Mouse (Mus musculus) brain, adult 2 months (tissue): ENCODE data around the gene Cd9.
"Not testable (repeated sequence)": the region's sequence is repeated elsewhere in the genome, so short reads cannot be mapped to it uniquely, and the experiment has no call there.

Experiments
- DNase-seq: peaks from one replicate; pipeline ENCODE4 v3.0.0; 2011; ENCODE audit warnings: low read depth, low spot score

The Cd9 gene

DNA sequence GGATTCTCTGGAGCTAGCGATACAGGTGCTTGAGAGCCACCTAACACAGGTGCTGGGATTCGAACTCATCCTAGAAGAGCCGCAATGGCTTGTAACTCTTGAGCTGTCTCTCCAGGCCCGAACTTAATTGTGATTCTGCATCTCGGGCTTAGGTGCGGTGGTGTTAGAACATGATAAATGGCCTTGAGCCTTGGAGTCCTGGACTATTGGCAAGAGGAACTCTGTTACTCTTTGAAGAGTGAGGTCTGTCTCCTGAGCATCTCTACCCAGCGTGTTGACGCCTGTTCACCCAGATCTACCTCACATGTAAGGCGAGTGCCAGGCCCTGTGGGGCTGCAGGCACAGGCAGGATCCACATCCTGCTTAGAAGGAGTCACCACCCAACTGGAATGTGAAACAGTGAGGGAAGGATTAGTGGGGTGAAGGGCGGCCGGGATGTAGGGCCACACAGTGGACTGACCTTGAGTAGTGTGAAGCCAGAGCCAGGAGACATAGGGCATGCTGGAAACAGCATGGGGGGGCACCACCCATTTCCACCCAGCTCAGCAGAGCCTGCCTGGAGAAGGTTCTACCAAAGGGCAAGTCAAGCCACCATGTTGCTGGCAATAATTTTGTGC, 8.7 kb upstream of the Cd9 start:
- no peak for DNase-seq

DNA sequence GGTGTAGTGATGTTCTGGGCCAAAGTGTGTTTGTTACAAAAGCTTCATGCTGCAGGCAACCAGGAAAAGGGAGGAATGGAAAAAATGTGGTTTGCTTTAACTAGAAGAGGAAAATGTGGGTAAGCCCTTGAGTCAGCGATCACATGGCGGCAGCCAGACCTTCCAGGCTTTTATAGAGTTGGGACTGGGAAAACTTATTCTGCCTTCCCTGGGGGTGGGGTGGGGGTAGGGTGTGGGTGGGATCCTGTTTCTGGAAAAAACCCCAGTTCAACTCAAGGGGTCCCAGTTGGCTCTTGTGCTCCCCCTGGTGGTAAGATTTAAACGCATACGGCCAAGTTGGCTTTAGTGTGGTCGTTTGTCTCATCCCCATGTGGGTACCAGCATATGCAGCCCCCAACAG, 3.5 kb upstream of the Cd9 start:
- no peak for DNase-seq

DNA sequence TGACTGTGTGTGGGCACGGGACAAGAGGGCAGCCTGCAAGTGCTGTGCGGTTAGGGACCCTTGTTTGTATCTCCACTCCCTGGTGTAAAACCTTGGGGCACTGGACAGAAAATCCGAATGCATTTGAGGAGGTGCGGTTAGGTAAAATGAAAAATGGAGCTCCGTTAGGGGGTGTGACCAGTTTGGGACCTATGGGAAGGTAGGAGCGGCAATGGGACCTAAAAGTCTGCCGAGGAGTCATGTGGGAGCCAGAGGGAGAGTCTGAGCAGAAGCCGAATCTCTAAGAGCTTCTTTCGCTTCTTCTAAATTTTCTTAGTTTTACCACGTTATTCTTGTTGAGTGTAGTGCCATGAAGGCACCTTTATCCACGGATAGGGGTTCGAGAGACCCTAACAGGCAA, 1.8 kb upstream of the Cd9 start:
- no peak for DNase-seq

DNA sequence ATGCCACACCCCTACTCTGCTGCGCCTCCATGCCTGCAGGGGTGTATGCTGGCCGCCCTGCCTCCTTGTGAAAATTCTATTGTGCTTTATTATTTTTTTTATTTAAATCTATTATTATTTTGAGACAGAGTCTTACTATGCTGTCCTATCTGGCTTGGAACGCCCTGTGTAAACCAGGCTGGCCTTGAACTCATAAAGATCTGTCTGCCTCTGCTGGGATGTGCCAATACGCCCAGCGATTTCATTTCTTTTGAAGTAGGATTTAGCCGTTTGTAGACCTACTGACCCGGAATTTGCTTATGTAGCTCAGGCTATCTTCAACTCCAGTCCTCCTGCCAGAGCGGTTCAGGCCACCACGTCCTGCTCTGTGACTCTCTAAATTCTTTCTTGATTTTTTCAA, 770 bp upstream of the Cd9 start:
- DNase-seq: no peak

DNA sequence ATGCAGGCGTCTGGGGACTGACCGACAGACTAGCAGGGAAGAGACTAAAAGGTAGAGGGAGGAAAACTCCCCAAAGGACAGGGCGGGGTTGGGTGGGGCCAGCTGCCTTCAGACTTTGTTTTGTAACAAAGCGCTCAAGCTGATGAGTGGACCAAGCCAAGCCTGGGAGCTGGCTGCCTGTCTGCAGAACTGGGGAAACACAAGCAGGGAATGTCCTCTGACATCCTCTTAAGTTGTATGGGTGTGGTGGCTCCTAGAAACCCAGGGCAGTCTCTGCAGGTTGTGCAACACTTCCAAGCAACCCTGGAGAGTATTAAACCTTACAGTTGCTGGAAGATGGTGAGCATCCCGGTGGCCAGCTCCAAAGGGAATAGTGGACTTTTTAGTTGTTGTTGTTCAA, 1.4 kb downstream of the Cd9 start:
- DNase-seq: no peak

DNA sequence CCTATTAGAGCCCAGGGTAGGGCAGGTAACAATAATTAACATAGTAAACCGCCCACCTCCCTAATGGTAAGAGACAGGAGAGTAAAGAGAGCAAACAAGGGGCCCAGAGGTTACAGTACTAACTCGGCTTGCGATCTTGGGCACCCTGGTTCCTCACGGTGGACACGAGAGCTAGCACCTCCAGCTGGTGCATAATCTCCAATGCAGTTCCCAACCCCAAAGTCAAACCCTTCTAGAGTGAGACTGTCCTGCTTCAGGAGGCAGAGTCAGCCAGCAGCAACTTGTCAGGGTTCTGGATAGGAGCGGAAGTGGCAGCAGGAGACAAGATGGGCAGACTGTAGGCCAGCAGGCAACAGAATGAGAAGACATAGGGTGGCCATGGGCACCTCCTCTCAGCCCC, 1.9 kb downstream of the Cd9 start:
- no peak for DNase-seq

DNA sequence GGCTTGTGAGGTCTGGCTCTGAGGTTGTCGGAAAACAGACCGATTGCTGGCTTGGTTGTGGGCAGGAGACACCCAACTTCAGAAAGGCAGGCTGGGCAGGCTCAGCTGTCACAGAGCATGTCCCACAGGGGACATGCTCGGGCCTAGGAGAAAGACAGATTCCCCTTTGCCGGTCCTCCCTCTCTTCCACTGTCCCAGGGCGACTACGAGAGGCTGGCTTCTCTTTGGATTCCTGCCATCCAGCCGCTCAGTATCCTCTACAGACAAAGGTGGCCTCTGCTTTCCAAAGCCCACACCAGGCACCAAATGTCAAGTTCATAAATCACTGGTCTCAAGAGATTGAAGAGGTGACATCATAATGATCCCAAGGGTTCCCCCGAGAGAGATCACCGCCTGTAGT, 2.6 kb downstream of the Cd9 start:
- no peak for DNase-seq

DNA sequence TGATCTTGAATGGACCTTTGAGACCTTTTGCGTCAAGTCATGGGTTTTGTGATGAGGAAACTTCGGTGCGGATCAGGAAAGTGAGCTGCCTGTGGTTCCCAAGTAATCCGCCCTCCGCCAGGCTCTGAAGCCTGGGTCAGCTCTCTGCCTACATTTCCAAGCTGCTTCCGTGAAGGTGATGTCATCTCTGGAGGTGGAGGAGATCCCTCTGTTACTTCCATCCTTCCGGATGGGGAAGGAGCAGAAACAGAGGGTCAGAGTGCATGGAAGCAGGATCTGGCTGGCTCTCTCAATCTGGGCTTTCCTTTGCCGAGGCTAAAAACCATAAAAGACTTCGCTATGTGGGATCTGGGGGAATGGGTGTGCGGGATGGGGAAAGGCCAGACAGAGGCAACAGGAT, 3.2 kb downstream of the Cd9 start:
- DNase-seq: no peak

DNA sequence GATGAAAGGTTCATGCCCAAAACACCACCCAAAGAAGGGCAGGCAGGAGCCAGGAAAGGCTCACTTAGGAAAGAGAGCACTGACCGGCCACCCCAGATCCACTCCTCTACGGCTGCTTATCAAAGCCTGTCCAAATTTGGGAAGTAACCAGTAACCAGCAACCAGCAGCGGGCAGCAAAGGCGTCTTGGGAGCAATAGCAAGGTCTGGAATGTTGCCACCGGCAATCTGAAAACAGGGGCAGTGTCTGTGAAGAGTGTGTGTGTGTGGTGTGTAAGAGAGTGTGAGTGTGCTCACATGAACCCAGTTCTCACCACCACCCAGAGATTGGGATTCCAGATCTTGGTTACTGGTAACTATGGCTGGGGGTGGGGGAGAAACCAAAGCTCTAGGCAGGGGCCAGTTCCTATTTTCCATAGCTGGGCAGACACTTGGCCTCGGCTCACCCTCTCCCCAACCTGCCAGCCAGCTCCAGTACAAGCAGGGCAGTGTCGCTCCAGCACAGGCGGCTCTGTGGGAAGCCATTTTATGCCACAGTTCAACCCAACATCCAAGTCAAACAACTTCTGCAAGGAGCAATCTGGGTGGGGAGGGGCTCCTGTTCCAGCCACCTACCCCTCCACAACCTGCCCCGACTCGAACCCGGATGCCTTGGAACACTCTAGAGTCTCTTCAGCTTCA, 4.6 kb downstream of the Cd9 start:
- peak; percentile 39 for DNase-seq

DNA sequence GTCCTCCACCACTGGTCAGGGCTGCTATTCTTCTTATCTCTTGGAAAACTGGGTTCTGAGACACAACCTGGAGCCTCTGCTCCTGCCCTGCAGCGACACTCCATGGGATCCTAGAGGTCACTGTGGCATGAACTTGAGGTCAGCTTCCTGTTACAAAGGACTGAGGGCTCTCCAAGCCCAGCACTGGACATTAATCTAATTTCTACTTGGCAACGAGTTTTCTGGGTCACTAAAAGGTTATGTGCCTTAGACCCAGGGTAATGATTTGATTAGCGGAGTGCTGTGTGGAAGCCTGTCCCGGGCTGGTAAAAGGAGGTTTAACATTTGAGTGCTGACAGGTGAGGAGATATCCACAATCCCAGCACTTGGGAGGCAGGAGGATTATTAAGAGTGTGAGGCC, 9.0 kb downstream of the Cd9 start:
- no peak for DNase-seq

DNA sequence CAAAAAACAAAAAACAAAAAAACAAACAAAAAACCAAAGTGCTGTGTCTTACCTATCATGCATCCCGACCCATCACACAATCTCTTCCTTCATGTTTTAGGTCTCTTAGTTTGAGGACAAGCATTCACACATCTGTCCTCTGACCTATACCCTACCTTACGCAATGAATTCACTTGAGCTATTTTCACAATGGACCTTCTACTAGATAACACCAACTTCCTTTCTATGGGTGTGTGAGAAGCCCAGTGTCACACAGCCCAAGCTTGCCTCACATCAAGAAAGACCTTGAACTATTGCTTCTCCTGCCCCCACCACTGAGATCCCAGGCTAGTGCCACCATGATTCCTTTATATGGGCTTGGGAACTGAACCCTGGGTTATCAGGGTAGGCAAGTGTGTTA, 9.9 kb downstream of the Cd9 start:
- no peak for DNase-seq

DNA sequence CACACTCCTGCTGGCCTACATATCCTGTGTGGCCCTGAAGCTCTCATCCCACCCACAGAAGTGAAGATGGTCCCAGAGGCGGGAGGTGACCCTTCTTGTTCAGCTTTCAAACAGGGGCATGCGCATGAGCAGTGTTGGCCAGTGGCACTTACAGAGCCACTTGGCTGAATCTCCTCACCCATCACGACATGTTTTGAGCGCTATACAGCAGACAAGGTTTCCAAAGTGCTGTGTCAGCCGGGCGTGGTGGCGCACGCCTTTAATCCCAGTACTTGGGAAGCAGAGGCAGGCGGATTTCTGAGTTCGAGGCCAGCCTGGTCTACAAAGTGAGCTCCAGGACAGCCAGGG, 10.3 kb downstream of the Cd9 start:
- not testable (repeated sequence) for DNase-seq

DNA sequence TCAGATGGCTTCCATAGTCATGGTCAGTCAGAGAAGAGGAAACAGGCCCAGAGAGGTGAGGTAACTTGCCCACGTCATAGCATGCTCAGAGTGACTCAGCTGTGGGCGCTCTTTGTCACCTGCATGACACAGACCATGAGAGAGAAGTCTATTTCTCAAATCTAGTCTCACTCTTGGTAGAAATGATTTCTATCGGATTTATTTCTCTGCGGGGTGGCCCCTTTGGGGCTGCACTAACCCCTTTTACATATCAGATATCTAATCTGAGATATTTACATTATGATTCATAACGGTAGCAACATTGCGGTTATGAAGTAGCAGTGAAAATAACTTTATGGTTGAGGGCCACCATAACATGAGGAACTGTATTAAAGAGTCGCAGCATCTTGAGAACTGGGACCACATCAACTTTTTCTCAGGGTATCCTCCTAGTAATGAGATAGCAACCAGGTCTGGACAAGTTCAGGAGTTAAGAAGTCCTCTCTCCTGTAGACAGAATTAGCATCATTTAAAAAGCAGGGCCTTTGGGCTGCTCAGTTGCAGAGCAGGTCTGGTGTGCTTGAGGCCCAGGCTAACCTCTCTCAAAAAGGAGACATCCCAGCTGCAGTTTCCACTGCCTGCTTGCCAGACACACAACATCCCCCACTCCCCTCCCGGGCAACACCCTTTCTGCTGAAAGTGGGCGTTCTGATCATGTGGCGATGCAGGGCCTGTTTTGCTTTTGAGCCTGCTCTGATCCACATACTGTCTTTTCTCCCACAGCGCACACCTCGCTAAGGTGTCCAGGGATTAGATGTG, 10.9 kb downstream of the Cd9 start:
- no peak for DNase-seq

DNA sequence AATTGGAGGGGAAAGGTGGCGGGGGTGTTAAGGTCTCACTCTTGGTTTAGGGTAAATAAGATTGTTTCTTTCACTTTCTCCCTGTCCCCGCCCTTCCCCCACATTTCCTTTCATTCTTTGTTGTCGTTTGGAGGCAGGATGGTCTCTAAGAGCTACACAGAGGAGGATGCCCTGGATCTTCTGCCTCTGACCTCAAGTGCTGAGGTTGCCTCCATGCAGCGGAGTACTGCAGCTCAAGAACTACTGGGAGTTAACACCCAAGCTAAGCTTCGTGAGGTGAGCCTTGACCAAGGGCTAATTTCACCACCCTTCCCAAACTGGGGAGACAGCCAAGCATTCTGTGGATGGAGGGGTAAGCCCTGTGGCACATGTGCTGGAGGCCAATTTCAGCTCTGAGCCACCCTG, 12.2 kb downstream of the Cd9 start:
- DNase-seq: no peak

DNA sequence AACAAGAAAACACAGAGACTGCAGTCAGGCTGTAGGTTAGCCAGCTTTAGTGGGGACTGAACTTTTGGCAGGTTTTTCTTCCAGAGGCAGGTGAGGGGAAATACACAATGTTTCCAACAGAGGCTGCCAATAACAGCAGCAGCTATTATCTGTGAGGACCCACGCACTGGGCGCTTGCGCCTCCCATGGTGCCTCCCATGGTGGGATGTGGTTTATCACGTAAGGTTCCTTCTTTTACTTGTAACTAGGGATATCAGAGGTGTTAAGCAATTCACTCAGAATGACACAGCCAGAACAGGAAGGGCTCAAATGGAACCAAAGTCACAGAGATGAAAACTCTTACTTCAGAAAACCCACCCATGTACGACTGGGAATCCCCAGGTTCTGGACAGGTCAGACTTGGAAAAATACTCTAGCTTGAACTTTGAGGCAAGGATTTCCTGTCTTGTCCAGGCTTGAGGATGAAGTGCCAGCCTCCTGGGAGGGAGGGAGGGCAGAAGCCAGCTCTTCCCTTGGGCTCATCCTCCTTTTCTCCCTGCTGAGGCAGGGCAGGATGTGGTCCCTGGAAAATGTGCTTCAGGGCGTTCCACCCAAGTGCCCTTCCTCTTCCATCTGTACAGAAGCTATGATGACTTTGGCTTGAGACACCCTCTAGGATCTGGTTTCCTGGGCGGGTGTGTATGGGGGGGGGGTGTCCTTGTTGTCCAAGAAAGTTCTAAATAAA, 12.8 kb downstream of the Cd9 start:
- no peak for DNase-seq

DNA sequence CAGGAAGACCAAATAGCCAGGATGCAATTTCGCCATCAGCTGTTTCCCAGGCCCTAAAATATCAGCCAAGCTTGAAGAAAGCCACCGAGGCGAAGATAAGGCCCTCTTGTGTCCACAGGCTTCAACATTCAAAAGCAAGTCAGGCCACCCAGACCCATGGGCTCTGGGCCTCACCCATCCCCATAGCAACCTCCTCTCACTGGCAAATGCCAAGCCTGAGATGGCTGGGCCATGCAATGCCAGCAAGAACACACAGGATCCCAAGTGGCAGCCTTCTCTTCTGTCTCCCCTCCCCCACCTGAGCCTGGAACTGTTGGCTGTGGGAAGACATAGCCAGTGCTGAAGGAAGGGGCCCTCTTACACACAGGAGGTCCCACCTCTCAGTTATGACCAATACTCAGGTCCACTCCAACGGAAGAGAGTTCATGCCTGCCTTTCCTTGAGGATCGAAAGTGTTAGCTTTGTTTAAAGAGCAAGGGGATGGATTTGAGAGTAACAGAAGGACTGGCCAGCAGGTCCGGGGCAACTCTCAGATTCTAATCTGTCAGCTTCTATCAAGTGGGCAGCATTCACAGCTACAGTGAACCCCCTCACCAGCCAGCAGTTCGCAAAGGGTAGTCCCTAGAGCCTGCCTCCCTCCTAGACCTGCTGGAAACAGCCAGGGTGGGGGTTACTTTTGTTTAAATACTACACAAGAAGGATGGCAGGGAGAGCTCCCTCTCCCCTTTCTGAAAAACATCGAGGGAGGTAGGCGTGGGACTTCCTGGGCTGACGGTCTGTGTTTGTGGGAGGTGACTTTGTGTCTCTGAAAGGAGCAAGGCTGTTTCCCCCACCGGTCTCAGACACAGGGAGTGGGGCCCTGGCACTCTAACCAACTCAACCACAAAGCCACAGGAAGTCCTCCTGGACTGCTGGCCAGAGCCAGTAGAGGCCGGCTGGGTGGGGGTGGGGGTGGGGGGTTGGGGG, 13.9 kb downstream of the Cd9 start:
- DNase-seq: peak; percentile 38

DNA sequence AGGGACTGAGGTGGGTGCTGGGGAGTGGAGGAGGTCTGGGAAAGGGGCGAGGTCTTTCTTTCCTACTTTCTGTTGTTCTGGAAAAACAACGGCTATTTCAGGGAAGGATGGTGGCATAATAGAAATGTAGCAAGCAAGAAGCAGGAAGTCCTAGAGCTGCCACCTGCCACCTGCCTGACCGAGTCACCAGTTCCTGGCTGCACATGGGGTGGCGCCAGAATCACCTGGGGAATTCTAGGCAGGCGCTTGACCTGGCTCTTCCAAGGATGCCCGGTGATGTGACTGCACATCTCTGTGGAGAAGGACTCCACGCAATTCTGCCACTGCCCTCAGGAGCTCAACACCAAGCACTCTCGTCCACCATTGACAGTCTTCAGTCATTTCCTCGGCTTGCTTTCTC, 15.2 kb downstream of the Cd9 start:
- DNase-seq: no peak

DNA sequence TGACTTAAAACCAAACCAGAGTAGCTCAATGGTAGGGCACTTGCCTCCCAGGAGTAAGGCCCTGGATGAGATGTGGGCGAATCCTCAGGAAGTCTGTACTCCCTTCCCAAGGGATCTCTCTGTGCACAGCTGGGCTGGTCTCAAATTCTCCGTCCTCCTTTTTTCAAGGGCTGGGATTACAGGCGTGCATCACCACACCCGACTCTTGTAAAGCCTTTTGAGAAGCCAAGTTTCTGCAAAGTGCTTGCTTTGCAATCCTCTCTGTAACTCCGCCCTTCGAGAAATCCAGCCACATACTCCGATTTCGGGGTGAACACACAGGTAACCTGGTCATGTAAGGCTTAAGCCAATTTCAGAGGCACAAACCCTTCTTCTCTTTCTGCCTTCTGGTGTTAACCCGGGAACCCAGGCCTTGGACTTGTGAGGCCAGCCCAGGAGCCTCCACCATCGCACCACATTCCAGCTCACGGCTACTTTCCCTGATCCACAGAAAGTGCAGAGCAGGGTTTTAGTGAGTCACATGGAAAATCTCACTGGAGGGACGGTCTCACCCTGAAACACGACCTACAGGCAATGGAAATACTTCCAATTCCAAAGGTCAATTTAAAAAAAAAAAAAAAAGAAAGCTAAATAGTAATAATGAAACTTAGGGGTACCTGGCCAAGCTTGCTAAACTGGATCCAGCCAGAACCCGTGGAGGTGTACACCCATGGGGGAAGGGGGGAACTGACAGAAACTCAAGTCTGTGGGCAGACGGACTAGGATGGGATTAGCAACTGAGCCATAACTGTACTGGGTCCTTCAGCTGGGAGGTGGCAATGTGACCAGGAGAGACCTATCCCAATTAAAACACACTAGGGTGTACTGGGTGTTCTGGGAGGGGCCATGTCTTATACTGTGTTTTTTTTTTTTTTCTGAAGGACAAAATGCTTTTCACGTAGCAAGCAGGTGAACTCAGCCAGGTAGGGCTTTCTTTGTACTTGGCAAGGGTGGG, 16.2 kb downstream of the Cd9 start:
- no peak for DNase-seq

DNA sequence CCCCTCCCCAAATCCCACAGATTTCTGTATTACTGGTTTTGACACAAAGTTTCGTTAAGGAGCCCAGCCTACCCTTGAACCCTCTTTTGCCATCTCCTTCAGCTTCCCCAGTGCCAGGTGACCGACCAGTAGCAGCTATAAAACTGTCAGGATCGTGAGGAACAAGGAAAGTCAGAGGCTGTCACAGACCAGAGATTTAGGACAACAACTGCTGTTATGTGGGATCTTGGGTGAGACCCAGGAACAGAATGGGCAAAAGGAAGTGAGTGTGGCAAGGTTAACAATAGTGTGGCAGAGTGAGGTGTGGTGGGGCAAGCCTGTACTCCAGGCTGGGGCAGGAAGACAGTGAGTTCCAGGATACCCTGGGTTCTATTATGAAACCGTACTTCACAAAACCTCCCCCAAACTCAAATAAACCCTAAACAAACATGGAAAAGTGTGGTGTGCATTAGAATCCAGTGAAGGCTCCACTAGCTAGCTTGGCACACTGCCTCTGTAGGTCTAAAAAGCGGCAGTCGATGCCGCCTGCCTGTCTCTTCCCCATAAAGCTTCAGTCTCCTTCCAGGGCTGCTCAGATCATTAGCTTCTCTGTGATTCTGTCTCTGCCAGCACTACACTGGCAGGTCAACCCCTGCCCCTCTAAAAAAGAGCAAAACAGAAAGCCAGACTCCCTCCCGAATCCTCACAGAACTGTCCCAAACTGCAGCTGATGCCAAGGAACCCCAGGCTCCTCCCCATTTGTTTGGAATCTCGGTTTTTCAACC, 17.6 kb downstream of the Cd9 start:
- no peak for DNase-seq
